Mouse (Mus musculus): ENCODE results near the gene Nxf7.
"Not testable (repeated sequence)": the region's sequence is repeated elsewhere in the genome, so short reads cannot be mapped to it uniquely, and the experiment has no call there.

The Nxf7 gene

DNA sequence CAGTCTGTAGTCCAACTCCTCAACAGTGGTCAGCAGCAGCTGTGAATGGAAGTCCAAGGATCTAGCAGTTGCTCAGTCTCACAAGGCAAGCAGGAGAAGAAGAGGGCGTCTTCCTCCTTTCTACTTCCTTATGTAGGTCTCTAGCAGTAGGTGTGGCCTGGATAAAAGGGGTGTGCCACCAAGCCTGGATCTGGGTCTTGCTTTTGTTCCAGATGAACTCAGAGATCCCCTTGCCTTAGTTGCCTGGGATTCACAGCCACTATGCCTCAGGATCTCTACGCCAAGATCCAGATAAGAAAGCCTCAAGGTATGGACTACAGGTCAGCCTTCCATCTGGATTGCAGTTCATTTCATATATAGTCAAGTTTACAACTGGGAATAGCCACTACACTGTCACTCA is at the start of gene Nxf7:
Gene Nxf7 (minus strand): TSS at position 101 of the 400 bp plus-strand sequence.
- in situ Hi-C loops (cut with MseI, MboI) = no loop called here

DNA sequence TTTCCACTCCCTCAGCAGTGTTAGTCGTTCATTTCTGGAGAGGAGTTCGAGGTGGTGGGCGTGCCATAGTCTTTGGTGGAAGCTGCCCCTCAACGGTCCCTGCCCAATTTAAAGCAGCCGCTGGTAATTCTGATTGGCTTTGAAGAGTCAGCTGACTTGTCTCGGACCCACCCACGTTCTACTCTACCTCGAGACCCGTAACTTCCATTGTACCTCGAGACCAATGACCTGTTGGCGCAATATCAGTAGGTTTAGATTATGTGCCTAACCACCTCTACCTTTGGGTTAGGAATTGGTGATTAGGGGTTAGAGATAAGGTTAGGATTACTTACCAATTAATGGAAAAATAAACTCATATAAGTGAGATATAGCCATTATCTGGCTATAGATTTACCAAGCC is 29.0 kb upstream of the Nxf7 start, which contains the start of gene Prame:
Gene Prame (minus strand): TSS at position 101 of the 400 bp plus-strand sequence.
- in situ Hi-C loops (cut with MseI, MboI) = loop anchor here in 1 of 2 experiments (10.0 kb wide), 1 partner anchor 63 kb away; no protein-coding TSS in a partner anchor

DNA sequence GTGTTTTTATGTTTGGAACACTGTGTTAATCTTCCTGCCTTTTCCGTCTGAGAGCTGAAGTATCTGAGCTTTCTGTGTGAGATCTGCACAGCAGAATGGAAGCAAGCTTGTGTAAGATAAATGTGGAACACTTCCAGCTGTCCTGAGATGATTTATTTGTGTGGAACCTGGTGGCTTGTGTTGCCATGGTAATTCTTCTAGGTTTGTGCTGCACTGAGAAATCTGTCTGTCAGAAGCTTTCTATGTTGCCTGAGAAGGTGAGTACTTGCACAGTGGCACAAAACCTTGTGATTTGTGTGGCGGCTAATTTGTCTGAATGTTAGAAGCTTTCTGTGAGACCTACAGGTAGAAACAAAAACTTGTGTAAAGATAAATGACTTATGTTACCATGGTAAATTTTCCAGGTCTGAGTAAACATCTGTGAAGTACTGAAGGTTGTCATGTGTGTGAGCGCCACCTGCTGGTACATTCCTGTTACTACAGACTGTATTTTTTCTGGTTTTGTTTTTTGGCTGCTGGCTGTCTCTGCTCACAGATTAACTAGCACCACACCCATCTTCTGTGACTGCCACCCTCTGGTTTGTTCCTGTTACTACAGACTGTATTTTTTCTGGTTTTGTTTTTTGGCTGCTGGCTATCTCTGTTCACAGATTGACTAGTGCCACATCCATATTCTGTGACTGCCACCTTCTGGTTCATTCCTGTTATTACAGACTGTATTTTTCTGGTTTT is 2.9 kb upstream of the Nxf7 start:
- in situ Hi-C loops (cut with MseI, MboI) = not testable (repeated sequence)

DNA sequence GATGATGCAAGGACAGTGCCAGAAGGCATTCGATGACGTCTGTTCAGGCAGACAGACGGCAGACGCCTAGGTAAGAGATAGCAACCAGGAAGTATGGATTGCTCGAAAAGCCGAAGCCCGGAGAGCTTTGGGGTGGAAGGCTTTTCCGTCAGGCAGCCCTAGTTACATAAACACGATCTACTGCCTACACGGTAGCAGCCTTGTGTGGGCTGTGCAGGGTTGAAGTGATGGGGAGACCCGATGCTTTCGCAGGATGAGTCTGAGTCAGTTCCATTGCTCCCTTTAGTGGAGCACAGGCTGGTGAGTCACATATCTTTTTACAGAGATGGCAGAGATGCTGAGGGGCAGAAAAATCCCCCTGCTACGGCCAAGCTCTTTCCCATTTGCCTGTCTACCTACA is 481 bp downstream of the Nxf7 start:
- in situ Hi-C loops (cut with MseI, MboI) = no loop called here

DNA sequence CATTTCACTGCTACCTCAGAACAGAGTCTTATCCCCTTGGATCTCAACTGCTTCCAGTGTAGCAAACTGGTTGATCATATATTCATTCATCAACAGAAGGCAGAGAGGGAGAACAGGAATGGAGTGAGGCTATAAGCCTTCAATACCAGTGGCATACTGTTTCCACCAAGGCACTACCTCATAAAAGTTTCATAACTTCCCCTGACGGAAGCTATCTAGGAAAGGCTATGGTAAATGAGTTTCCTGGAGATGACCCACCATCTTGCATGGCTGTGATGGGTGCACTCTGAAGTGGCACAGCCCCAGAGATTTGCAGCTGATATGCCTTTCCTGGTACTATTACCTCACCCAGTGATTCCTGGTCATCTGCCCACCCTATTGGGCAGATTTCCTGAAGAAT is 22.2 kb downstream of the Nxf7 start:
- in situ Hi-C loops (cut with MseI, MboI) = no loop called here

DNA sequence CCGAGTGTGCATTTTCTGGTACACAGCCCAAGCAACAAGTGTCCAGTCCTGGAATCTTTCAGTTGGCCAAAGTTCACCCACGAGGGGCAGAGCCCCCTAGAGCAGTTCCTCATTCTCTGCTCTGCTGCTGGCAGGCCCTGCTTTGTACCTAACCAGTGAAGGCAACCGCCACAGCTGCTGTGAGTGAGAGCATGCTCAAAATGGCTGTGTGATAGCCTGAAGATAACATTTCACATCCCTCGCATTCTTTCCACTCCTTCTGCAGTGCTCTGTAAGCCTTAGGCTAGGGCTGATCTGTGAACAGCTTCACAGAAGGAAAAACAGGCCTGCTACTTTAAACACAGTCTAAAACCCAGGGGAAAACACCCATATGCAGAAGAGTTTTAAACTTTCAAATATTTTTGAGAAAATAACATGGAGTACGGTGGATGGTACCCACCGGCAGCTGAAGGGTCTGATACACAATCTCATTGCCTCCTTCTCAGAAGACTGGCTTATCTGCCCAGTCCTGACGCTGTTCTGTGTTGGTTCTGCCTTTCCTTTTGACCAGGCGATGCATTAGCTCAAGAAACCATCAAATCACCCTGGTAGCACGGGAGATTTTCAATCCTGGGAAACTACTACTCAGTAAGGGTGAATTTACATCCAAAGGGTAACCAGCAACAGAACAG is 23.5 kb downstream of the Nxf7 start:
- in situ Hi-C loops (cut with MseI, MboI) = loop anchor here (5.0 to 25.0 kb wide), 2 partner anchors 488 to 563 kb away; partner anchors contain the start of gene Zmat1 (in 1 of the 2)

DNA sequence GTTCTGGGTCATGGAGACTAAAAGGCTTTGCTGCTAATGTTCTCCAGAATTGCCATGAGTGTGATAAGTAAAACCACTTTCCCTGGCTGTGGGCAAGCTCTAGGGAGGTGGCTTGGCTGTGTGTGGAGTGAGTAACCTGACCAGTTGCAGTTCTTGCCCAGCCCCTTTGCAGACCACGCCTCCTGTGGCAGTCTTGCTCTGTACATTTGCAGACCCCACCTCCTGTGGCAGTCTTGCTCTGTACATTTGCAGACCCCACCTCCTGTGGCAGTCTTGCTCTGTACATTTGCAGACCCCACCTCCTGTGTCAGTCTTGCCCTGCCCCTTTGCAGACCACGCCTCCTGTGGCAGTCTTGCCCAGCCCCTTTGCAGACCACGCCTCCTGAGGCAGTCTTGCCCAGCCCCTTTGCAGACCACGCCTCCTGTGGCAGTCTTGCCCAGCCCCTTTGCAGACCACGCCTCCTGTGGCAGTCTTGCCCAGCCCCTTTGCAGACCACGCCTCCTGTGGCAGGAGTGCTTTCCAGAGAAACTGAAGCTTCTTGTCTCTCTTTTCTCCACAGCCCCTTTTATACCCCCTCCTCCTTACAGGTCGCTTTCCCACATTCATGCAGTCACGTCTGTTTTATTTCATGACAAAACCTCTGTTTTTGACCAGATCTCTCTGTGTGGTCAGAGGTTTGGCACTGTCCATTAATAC is 24.2 kb downstream of the Nxf7 start:
- in situ Hi-C loops (cut with MseI, MboI) = loop anchor here (5.0 to 25.0 kb wide), 2 partner anchors 487 to 562 kb away; partner anchors contain the start of gene Zmat1 (in 1 of the 2)

DNA sequence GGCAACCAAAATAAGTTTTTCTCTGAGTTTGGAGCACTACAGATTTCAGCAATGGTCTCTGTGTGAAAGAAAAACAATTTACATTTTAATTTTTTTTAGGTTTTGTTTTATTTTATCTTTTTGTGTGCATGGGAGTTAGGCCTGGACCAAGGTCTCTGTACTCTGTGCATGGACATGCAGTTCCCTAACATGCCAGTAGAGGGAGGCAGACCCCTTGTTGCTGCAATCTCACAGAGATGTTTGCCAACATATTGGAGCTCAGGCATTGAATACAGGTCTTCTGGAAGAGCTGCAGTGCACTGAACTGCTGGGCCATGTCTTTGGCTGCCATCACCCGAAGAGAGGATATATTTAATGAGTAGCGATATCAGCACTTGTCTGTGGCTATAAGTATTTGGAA is 29.1 kb downstream of the Nxf7 start:
- in situ Hi-C loops (cut with MseI, MboI) = loop anchor here in 1 of 2 experiments (5.0 to 25.0 kb wide), 3 partner anchors 55 to 557 kb away; partner anchors contain the start of genes Prame and Zmat1

DNA sequence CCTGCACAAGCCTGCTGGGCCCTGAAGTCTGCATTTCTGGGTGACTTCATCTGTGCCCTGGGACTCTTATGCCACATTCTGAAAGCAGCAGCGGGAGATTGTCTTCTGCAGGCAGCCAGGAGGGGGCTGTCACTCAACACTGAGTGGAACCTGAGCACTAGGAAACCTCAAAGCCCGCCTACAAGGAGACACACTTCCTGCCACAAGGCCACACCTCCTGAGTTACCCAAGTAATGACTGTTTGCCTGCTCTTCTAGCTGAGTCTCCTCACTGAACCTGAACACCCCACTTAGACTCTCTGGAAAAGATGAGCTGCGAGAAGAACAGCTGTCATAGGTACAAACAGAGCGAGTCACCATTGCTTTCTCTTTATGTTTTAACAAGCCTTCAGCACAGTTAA is 33.6 kb downstream of the Nxf7 start:
- in situ Hi-C loops (cut with MseI, MboI) = loop anchor here in 1 of 2 experiments (5.0 to 25.0 kb wide), 3 partner anchors 60 to 553 kb away; partner anchors contain the start of genes Prame and Zmat1

DNA sequence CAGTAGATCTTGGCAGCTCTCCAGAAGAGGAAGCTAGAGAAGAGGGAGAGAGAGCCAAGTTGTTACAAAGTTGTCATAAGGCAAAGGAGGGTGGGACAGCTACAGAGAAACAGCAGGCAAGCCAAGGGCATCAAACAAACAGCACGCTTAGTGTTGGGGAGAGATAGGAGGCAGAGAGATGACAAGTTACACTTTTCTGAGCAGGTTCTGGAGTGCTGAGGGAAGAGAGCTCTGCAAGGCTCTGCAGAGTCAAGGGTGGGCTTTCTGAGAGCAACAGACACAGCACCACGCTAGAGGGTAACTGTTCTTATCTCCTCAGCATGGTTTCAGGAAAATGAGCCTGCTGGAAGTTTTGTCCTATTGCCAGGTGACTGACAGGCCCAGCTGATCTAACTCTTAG is 35.7 kb downstream of the Nxf7 start:
- in situ Hi-C loops (cut with MseI, MboI) = loop anchor here in 1 of 2 experiments (10.0 to 25.0 kb wide), 2 partner anchors 62 to 551 kb away; partner anchors contain the start of genes Prame and Zmat1

DNA sequence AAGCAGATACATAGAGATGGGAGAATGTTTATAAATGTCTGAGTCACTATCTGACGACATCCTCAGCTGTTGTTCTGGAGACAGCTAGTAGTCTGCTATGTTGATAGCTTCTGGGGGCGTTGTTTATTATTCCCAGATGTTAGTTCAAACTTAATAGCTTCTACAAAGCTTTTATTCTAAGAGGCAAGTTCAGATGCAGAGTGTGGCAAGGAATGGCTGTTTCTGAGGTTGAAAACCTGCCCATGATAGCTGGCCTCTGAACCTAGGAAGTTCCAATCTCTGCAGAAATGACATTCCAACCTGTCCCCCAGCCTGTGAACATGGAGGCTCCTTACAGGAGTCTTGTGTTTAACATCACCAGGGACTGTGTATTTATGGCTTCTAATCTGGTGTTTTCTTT is 36.9 kb downstream of the Nxf7 start:
- in situ Hi-C loops (cut with MseI, MboI) = loop anchor here in 1 of 2 experiments (10.0 to 25.0 kb wide), 2 partner anchors 63 to 549 kb away; partner anchors contain the start of genes Prame and Zmat1

DNA sequence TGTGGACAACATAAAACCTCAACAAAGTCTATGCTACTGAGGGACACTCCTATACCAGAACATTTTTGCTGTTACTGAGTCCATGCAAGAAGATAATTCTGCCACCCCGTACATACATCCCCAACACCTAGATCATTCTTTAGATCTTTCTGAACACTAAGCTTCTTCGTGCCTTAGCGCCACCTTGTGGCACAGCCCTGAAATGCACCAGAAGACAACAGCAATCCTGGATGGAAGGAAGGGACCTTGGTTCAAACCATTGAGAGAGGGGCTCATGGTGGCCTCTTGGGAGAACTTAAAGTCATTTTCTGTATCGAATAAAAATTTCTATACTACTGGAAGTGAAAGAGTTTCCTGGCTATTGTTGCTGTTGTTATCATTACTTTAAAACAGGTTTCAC is 37.6 kb downstream of the Nxf7 start:
- in situ Hi-C loops (cut with MseI, MboI) = loop anchor here in 1 of 2 experiments (10.0 to 25.0 kb wide), 2 partner anchors 64 to 549 kb away; partner anchors contain the start of genes Prame and Zmat1

DNA sequence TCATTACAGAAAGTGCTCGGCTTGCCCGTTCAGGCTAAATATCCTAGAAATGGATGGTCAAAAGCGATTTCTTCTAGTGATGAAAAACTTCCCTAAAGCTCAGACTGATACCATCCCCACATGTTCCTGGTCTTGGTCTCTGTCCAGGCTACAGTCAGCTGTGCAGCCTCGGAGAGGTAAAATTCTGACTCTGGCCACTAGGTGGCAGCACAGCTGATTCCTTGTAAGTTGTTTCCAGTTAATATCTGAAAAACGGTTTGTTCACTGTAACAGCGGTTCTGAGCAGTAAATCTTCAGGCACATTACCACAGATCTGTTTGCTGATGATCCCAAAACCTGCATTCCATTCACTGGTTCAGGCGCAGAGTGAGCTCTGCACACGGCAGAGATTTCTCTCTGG is 38.9 kb downstream of the Nxf7 start:
- in situ Hi-C loops (cut with MseI, MboI) = loop anchor here in 1 of 2 experiments (10.0 to 25.0 kb wide), 2 partner anchors 65 to 547 kb away; partner anchors contain the start of genes Prame and Zmat1
